Mouse (Mus musculus): ENCODE measurements around the gene Gm11983. TPM values are rescaled to one million over a fixed set of nuclear protein-coding genes. Genes with fewer than 3 reads are reported as not detected.
A peak's percentile ranks its signal among the peaks of the same experiment; 100 is the strongest.
"Not testable (repeated sequence)": the region's sequence is repeated elsewhere in the genome, so short reads cannot be mapped to it uniquely, and the experiment has no call there.

The Gm11983 gene
- total RNA-seq (2021), result not detected

- no peak for DNase-seq (ENCODE audit: extremely low spot score in 1 of 2, low spot score in 1 of 2)
Observed at GRCm38 (mm10) chr11:6837554-6837953, at the start of gene Gm11983. Gene Gm11983 (minus strand): TSS chr11:6837654.

- DNase-seq (ENCODE audit: extremely low spot score in 1 of 2, low spot score in 1 of 2), result not testable (repeated sequence)
Observed at GRCm38 (mm10) chr11:6883045-6883444, 45.6 kb upstream of the Gm11983 start.

- DNase-seq (ENCODE audit: extremely low spot score in 1 of 2, low spot score in 1 of 2), result peak in 1 of 2 experiments; percentile 25
Observed at GRCm38 (mm10) chr11:6881614-6882013, 44.2 kb upstream of the Gm11983 start.

GRCm38 (mm10) chr11:6877740-6878139 lies 40.3 kb upstream of the Gm11983 start:
- DNase-seq (ENCODE audit: extremely low spot score in 1 of 2, low spot score in 1 of 2), result no peak

GRCm38 (mm10) chr11:6870947-6871346 lies 33.5 kb upstream of the Gm11983 start:
- DNase-seq (ENCODE audit: extremely low spot score in 1 of 2, low spot score in 1 of 2), result no peak

GRCm38 (mm10) chr11:6865536-6865935 lies 28.1 kb upstream of the Gm11983 start:
- no peak for DNase-seq (ENCODE audit: extremely low spot score in 1 of 2, low spot score in 1 of 2)

GRCm38 (mm10) chr11:6862185-6862584 lies 24.7 kb upstream of the Gm11983 start:
- DNase-seq (ENCODE audit: extremely low spot score in 1 of 2, low spot score in 1 of 2), result no peak

- DNase-seq (ENCODE audit: extremely low spot score in 1 of 2, low spot score in 1 of 2), result no peak
Observed at GRCm38 (mm10) chr11:6859898-6860858, 22.7 kb upstream of the Gm11983 start.

- DNase-seq (ENCODE audit: extremely low spot score in 1 of 2, low spot score in 1 of 2), result no peak
Observed at GRCm38 (mm10) chr11:6859096-6859495, 21.6 kb upstream of the Gm11983 start.

- no peak for DNase-seq (ENCODE audit: extremely low spot score in 1 of 2, low spot score in 1 of 2)
Observed at GRCm38 (mm10) chr11:6855942-6856341, 18.5 kb upstream of the Gm11983 start.

- DNase-seq (ENCODE audit: extremely low spot score in 1 of 2, low spot score in 1 of 2), result not testable (repeated sequence)
Observed at GRCm38 (mm10) chr11:6853366-6853765, 15.9 kb upstream of the Gm11983 start.

- DNase-seq (ENCODE audit: extremely low spot score in 1 of 2, low spot score in 1 of 2), result no peak
Observed at GRCm38 (mm10) chr11:6843831-6844230, 6.4 kb upstream of the Gm11983 start.

- DNase-seq (ENCODE audit: extremely low spot score in 1 of 2, low spot score in 1 of 2), result no peak
Observed at GRCm38 (mm10) chr11:6842160-6842559, 4.7 kb upstream of the Gm11983 start.

- no peak for DNase-seq (ENCODE audit: extremely low spot score in 1 of 2, low spot score in 1 of 2)
Observed at GRCm38 (mm10) chr11:6840775-6841174, 3.3 kb upstream of the Gm11983 start.

GRCm38 (mm10) chr11:6834636-6835035 lies 2.8 kb downstream of the Gm11983 start:
- no peak for DNase-seq (ENCODE audit: extremely low spot score in 1 of 2, low spot score in 1 of 2)

- no peak for DNase-seq (ENCODE audit: extremely low spot score in 1 of 2, low spot score in 1 of 2)
Observed at GRCm38 (mm10) chr11:6833731-6834130, 3.7 kb downstream of the Gm11983 start.

- DNase-seq (ENCODE audit: extremely low spot score in 1 of 2, low spot score in 1 of 2), result no peak
Observed at GRCm38 (mm10) chr11:6831931-6832330, 5.5 kb downstream of the Gm11983 start.

GRCm38 (mm10) chr11:6828196-6828595 lies 9.3 kb downstream of the Gm11983 start:
- DNase-seq (ENCODE audit: extremely low spot score in 1 of 2, low spot score in 1 of 2), result no peak

- no peak for DNase-seq (ENCODE audit: extremely low spot score in 1 of 2, low spot score in 1 of 2)
Observed at GRCm38 (mm10) chr11:6826157-6826556, 11.3 kb downstream of the Gm11983 start.

GRCm38 (mm10) chr11:6823176-6823575 lies 14.3 kb downstream of the Gm11983 start:
- no peak for DNase-seq (ENCODE audit: extremely low spot score in 1 of 2, low spot score in 1 of 2)

- no peak for DNase-seq (ENCODE audit: extremely low spot score in 1 of 2, low spot score in 1 of 2)
Observed at GRCm38 (mm10) chr11:6814486-6814885, 23.0 kb downstream of the Gm11983 start.

GRCm38 (mm10) chr11:6802879-6803278 lies 34.6 kb downstream of the Gm11983 start:
- not testable (repeated sequence) for DNase-seq (ENCODE audit: extremely low spot score in 1 of 2, low spot score in 1 of 2)
